Mouse (Mus musculus) adrenal gland, postnatal 36 days (tissue): ENCODE results near the gene Thsd4. TPM values are rescaled to one million over a fixed set of nuclear protein-coding genes. Genes with fewer than 3 reads are reported as not detected.
"Not testable (repeated sequence)": the region's sequence is repeated elsewhere in the genome, so short reads cannot be mapped to it uniquely, and the experiment has no call there.

Experiments used
- DNase-seq, 2 experiments: peaks; one replicate each; pipeline ENCODE4 v3.0.0; 2021; ENCODE audit warnings: mixed read lengths in 1 of 2
- total RNA-seq, 2 experiments: library from RNA; stranded (reverse); gene quantifications; 2 replicates each; pipeline ENCODE4 v1.2.3; 2021

Thsd4 gene
- total RNA-seq, 2 experiments from 2014 or later = 4.9 to 6.3 TPM

- DNase-seq = no peak
Observed at GRCm38 (mm10) chr9:59942501-59943085, 579.3 kb downstream of the Thsd4 start.

DNA sequence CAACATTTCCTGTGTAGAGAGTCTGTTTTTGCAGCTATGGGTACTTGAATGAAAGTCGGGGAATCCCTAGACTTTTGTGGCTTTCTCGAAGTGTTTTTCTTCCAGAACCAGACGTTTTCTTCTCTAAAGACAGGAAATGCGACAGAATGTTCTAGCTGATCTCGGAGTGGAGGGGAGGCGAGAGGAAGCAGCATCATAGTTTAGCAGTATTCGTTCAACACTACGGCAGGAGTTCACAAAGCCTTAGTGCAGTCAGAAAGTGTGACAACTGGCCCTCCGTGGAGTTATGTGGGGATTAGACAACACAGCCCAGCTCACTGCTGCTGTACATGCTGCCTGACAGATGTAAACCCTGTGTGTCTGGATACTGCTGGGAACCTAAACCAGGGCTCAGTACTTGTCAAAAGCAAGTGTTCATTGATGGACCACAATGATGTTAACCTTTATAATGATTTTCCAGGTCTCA, 579.9 kb downstream of the Thsd4 start:
- DNase-seq = no peak

DNA sequence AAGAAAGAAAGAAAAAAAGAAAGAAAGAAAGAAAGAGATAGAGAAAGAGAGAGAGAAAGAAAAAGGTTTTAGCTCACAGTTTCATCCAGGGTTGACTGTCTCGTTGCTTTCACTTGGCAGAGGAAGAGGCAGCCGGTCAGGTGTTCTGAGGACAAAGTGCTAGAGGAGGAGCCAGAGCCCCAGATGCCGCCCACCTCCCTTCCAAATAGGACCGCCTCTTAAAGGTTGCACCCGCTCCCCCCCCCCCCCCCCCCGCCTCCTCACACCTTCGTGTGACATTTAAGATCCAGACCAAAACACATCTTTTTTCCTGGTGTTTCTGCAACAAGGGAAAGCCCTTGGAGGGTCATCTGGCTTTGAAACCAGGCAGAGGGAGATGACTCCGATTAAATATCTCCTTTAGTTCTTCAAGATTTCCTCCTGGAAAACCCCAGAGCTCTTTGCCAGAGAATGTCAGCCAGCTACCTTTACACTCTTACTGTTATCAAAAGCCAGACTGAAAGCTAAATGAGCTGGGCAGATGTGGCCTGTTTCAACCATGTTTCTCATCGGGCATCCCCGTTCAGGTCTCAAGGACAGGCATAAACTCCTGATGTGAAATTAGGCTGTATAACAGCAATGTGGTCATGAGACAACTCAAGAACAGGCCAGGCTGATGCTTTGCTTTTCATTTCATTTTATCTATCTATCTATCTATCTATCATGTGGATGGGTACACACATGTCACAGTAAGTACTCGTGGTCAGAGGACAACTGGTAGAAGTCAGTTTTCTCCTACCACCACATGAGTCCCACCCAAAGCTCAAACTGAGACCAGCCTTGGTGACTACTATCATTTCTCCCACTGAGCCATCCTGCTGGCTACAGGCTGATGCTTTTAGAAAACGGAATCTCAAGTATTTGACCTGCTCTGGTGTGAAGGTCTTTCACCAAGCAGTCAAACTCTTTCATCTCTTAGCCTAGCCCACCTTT, 580.6 kb downstream of the Thsd4 start:
- no peak for DNase-seq

- no peak for DNase-seq
Observed at GRCm38 (mm10) chr9:59939691-59940090, 582.2 kb downstream of the Thsd4 start.

DNA sequence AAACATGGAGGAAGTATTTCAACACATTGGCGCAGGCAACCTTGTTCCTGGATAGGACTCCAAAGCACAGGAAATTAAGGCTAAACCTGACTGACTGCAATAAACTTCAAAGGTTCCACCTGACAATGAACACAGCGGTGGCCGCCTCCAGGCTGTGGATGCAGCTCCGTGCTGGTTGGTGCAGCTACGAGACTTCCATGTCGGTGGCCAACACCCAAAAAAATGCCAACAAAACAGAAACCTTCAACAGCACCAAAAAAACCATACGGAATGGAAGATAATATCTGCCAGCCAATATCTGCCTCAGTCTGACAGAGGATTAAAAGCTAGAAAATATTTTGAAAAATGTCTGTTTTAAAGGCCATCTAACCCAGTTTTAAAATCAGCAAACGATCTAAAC, 583.3 kb downstream of the Thsd4 start:
- DNase-seq = no peak

DNA sequence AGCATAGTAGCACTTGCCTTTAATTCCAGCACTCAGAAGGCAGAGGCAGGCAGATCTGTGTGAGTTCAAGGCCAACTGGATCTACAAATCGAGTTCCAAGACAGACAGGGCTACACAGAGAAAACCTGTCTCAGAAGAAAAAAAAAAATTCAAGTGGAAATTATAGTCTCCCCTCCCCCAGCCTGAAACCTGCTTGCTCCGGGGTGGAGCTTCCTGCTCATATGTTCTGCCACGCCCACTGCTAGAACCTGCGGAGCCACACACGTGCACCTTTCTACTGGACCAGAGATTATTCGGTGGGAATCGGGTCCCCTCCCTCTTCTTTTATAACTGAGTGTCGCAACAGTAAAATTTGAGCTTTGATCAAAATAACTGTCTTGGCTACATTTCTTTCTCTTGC, 586.0 kb downstream of the Thsd4 start:
- not testable (repeated sequence) for DNase-seq

DNA sequence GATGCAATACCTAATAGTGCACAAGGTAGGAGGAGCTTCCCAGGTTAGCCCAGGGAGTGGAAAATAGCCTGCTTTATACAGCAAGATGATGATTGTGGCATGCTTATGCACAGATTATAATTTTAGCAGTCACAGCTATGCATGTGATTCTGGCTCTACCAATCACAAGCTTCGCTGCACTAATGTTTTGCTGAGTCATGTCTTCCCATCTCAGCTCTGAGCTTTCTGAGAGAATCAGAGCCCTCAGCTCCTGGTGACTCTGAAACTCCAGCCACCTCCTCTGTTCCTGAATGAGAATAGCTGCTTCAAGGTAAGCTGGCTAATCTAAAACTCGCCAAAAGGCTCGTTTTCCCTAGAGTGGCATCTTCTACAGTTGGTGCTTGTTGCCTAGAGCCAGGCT, 591.6 kb downstream of the Thsd4 start:
- no peak for DNase-seq

Other genes starting within 250 kb of the Thsd4 start
- gene Lrrc49, start 166.1 kb upstream of the Thsd4 start, total RNA-seq = 10 to 100 TPM; 15.3 to 19.4 TPM
- gene Larp6, start 190.9 kb upstream of the Thsd4 start, total RNA-seq = 1 to 10 TPM; 2.3 to 3.0 TPM